Mouse (Mus musculus): ENCODE data around the gene Zfp14. TPM values are rescaled to one million over a fixed set of nuclear protein-coding genes. Genes with fewer than 3 reads are reported as not detected.
A peak's percentile ranks its signal among the peaks of the same experiment; 100 is the strongest.

Gene Zfp14
- total and polyA plus RNA-seq, 3 experiments = 0.25 to 0.39 TPM; not detected in 1

- no peaks in the 10 kb centered on the region for H3K9me3 ChIP-seq (replicated peaks; ENCODE audit: insufficient read depth, low read length)
- H3K36me3 ChIP-seq (ENCODE audit: control insufficient read depth in 1 of 2, insufficient read depth in 2 of 2, low read length in 2 of 2) = no peaks in the 10 kb centered on the region
- peak; percentile 43 for TF ChIP-seq RAD21 (IDR thresholded peaks at IDR 0.05; ENCODE audit: low read depth, low read length)
- peak; percentile 61 for TF ChIP-seq SMC3 (IDR thresholded peaks at IDR 0.05; ENCODE audit: low read depth, low read length)
- peak; percentile 34; the same call in 1 of the 2 replicates for TF ChIP-seq GATA1 (IDR thresholded peaks at IDR 0.05; ENCODE audit: low read depth, low read length)
- TF ChIP-seq CTCF (IDR thresholded peaks at IDR 0.05 in 2 of 3, conservative IDR thresholded peaks at IDR 0.05 in 1 of 3; ENCODE audit: control insufficient read depth in 1 of 3, insufficient read depth in 1 of 3, low read depth in 2 of 3, low read length in 3 of 3, poor library complexity in 1 of 3, severe bottlenecking in 1 of 3) = peak; percentile 46 to 59 (median 57); a peak in 5 of 6 replicates
- TF ChIP-seq NELFE (IDR thresholded peaks at IDR 0.05; ENCODE audit: low read depth, low read length) = no peak
- H3K79me2 ChIP-seq (ENCODE audit: control insufficient read depth, insufficient read depth, low read length, poor library complexity) = no peaks in the 10 kb centered on the region
- H3K4me1 ChIP-seq (ENCODE audit: control insufficient read depth in 1 of 2, insufficient read depth in 2 of 2, low read length in 2 of 2) = no peaks in the 10 kb centered on the region
- H3K27ac ChIP-seq (ENCODE audit: control insufficient read depth, low read depth, low read length) = no peak overlapping the region
- peak; percentile 67 for DNase-seq (ENCODE audit: low read depth, low spot score)
- H3K4me3 ChIP-seq (ENCODE audit: control insufficient read depth in 1 of 2, insufficient read depth in 1 of 2, low read depth in 2 of 2, low read length in 2 of 2) = no peak overlapping the region
- H3K9ac ChIP-seq (ENCODE audit: control insufficient read depth, low read depth, low read length, poor library complexity, severe bottlenecking) = no peak overlapping the region
- no peaks in the 10 kb centered on the region for H3K27me3 ChIP-seq (ENCODE audit: control insufficient read depth in 1 of 2, insufficient read depth in 2 of 2, low read length in 2 of 2)
Measured at GRCm38 (mm10) chr7:30062478-30062877, 11.3 kb upstream of the Zfp14 start.

- DNase-seq (ENCODE audit: low read depth, low spot score) = no peak
- Histone ChIP-seq H3K9ac (ENCODE audit: control insufficient read depth, low read depth, low read length, poor library complexity, severe bottlenecking) (no peak overlapping the region), H3K9me3 (replicated peaks; ENCODE audit: insufficient read depth, low read length) (no peaks in the 10 kb centered on the region), H3K79me2 (ENCODE audit: control insufficient read depth, insufficient read depth, low read length, poor library complexity) (no peaks in the 10 kb centered on the region), H3K4me3 (ENCODE audit: control insufficient read depth in 1 of 2, insufficient read depth in 1 of 2, low read depth in 2 of 2, low read length in 2 of 2) (no peak overlapping the region), H3K4me1 (ENCODE audit: control insufficient read depth in 1 of 2, insufficient read depth in 2 of 2, low read length in 2 of 2) (no peaks in the 10 kb centered on the region), H3K27me3 (ENCODE audit: control insufficient read depth in 1 of 2, insufficient read depth in 2 of 2, low read length in 2 of 2) (no peaks in the 10 kb centered on the region), H3K36me3 (ENCODE audit: control insufficient read depth in 1 of 2, insufficient read depth in 2 of 2, low read length in 2 of 2) (no peaks in the 10 kb centered on the region), H3K27ac (ENCODE audit: control insufficient read depth, low read depth, low read length) (no peak overlapping the region)
- no peak for TF ChIP-seq POLR2AphosphoS5 (IDR thresholded peaks at IDR 0.05; ENCODE audit: borderline replicate concordance, low read depth, low read length)
- TF ChIP-seq UBTF (IDR thresholded peaks at IDR 0.05; ENCODE audit: borderline replicate concordance, insufficient read depth, low read depth, low read length) = no peak
Measured at GRCm38 (mm10) chr7:30060341-30060740, 9.2 kb upstream of the Zfp14 start.

DNA sequence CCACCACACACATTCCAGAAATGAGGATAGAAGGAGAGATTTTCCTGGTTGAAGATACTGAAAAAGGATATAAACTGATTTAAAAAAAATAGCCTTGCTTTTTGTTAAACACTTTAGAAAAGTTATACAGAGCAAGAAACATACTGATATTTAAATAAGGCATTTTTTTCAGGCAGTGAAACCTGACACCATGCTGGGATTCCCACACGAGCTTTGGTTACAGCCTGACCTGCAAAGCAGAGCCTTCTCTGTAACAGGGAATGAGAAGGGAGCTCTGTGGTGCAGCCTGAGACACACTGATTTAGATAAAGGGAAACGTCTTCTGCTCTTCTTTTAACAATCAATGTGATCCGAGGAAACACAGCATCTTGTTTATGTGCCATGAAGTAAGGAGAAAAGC, 2.4 kb upstream of the Zfp14 start:
- H3K27me3 ChIP-seq (ENCODE audit: control insufficient read depth in 1 of 2, insufficient read depth in 2 of 2, low read length in 2 of 2) = no peaks in the 10 kb centered on the region
- no peaks in the 10 kb centered on the region for H3K9me3 ChIP-seq (replicated peaks; ENCODE audit: insufficient read depth, low read length)
- no peak overlapping the region for H3K27ac ChIP-seq (ENCODE audit: control insufficient read depth, low read depth, low read length)
- DNase-seq (ENCODE audit: low read depth, low spot score) = no peak
- no peaks in the 10 kb centered on the region for H3K79me2 ChIP-seq (ENCODE audit: control insufficient read depth, insufficient read depth, low read length, poor library complexity)
- 0 out of 2 replicates have a peak, but pooled peaks have one; percentile 27 for TF ChIP-seq ZNF384 (IDR thresholded peaks at IDR 0.05; ENCODE audit: low read depth, low read length)
- TF ChIP-seq E2F4 (IDR thresholded peaks at IDR 0.05; ENCODE audit: borderline replicate concordance, low read depth, low read length) = no peak
- peaks cover 3 to 4% of the 10 kb centered on the region in 2 experiments; a peak in 3 of 4 replicates for H3K4me1 ChIP-seq (ENCODE audit: control insufficient read depth in 1 of 2, insufficient read depth in 2 of 2, low read length in 2 of 2)
- H3K9ac ChIP-seq (ENCODE audit: control insufficient read depth, low read depth, low read length, poor library complexity, severe bottlenecking) = no peak overlapping the region
- no peak overlapping the region for H3K4me3 ChIP-seq (ENCODE audit: control insufficient read depth in 1 of 2, insufficient read depth in 1 of 2, low read depth in 2 of 2, low read length in 2 of 2)
- peaks cover 0 to 5% of the 10 kb centered on the region in 2 experiments; a peak in 2 of 4 replicates for H3K36me3 ChIP-seq (ENCODE audit: control insufficient read depth in 1 of 2, insufficient read depth in 2 of 2, low read length in 2 of 2)

Measured in MEL (cell line).